Mouse (Mus musculus): ENCODE measurements around the gene Wdr27.

The Wdr27 gene

GRCm38 (mm10) chr17:14826715-14827295, 116.2 kb downstream of the Wdr27 start:
- DNase-seq (ENCODE audit: extremely low read depth, insufficient read length, low spot score), result no peak

GRCm38 (mm10) chr17:14824938-14825337, 118.0 kb downstream of the Wdr27 start:
- peak; percentile 29 for DNase-seq (ENCODE audit: extremely low read depth, insufficient read length, low spot score)

GRCm38 (mm10) chr17:14817975-14818374, 125.0 kb downstream of the Wdr27 start:
- DNase-seq (ENCODE audit: extremely low read depth, insufficient read length, low spot score), result no peak

GRCm38 (mm10) chr17:14816107-14816506, 126.9 kb downstream of the Wdr27 start:
- peak; percentile 19 for DNase-seq (ENCODE audit: extremely low read depth, insufficient read length, low spot score)

- no peak for DNase-seq (ENCODE audit: extremely low read depth, insufficient read length, low spot score)
Measured at GRCm38 (mm10) chr17:14815304-14815703, 127.7 kb downstream of the Wdr27 start.

GRCm38 (mm10) chr17:14812631-14813030, 130.3 kb downstream of the Wdr27 start:
- DNase-seq (ENCODE audit: extremely low read depth, insufficient read length, low spot score), result no peak

DNA sequence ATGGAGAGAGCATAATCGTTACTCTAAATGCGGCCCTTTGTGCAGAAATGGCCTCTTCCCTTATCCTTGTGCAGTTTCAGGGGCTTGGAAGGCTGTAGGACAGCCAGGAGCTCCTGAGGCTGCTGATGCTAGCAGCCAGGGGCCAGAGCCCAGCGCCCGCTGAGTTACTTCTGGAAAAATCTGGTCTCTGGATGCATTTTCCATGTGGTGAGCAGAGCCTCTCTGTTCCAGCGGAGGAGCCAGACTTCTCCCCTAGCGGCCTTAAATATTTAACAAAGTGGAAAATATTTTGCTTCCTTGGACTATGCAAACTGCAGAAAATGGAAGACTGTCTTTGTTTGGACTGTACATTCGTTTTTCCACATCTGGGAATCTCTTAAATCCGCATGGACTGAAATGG, 130.9 kb downstream of the Wdr27 start:
- no peak for DNase-seq (ENCODE audit: extremely low read depth, insufficient read length, low spot score)

DNA sequence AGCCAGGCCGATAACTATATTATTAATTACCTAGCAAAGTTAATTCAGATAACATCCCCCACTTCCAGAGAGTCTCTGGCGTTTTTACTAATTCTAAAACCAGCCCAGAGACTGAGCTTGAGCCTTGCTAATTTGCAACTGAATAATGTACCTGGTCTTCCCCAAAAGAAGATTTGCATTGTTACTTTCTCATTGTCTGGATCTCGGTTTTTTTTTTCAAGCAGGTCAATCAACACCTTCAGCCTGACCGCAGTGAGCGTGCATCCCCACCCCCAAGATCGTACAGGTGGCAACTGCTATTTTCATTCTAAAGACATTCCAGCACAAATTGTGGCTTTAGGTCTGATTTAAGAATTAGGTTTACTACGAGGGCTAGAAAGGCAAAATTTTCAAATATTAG, 136.2 kb downstream of the Wdr27 start:
- DNase-seq (ENCODE audit: extremely low read depth, insufficient read length, low spot score), result no peak

GRCm38 (mm10) chr17:14799243-14799642, 143.7 kb downstream of the Wdr27 start:
- no peak for DNase-seq (ENCODE audit: extremely low read depth, insufficient read length, low spot score)

DNA sequence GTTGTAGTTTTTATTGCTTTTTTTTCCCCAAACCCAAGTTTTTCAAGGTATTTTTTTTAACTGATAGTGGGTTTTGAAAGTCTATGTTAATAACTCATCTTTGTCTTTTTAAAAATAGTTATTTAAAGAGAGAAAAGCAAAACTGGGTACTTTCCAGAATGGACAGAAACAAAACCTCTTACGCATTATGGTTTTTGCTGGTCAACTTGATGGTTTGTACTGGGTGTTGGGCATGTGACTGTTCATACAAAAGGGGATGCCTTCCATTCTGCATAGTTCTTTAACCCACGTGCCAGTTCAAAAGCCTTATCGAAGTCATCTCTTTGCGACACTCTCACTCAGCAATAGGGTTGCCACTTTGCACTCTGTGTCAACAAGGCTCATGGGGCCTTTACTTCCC, 147.9 kb downstream of the Wdr27 start:
- no peak for DNase-seq (ENCODE audit: extremely low read depth, insufficient read length, low spot score)

GRCm38 (mm10) chr17:14779356-14779755, 163.6 kb downstream of the Wdr27 start:
- peak; percentile 41 for DNase-seq (ENCODE audit: extremely low read depth, insufficient read length, low spot score)

DNA sequence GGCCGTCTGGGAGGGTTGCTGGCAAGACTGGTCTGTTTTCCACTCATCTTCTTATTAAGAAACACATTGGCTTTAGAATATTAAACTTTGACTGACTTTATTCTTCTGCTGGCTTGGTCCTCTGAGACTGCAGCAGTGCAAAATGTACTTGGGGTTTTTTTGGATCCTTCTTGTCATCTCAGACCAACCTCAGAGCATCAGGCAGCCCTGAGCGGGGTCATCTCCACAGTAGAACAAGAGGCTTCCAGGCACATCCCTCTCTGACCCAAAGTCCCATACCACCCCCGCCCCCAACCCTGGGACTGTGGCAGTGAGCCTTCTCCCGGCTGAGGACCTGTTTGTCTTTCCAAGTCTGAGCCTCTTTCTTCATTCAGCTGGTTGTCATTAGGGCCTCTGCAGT, 171.6 kb downstream of the Wdr27 start:
- no peak for DNase-seq (ENCODE audit: extremely low read depth, insufficient read length, low spot score)

DNA sequence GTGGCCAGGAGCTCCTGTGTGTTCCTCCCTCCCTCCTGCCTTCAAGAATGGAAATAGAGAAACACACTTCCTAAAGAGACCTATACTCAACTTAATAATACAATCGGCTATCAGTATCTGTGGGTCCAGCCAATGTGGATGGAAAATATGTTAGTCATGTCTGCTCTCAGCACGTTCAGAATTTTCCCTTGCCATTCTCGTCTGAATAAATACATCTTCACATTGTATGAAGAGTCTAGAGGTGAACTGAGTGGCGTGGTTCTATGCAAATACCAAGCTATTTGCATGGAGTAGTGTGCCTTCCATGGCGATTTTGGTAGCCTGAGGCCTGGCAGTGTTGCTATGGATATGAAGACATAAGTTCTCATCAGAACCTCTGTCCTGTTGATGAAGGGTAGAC, 172.6 kb downstream of the Wdr27 start:
- DNase-seq (ENCODE audit: extremely low read depth, insufficient read length, low spot score), result no peak

Measured in 3134 (cell line).